Mouse (Mus musculus) liver, postnatal 0 days (tissue): ENCODE results near the gene Rtbdn. TPM values are rescaled to one million over a fixed set of nuclear protein-coding genes. Genes with fewer than 3 reads are reported as not detected.

Experiments used
- ATAC-seq: fragments of 200-750 bp; cut with Nextera tagmentation; 2 replicates; pipeline ENCODE4 v1.8.0; 2017; ENCODE audit warnings: mild to moderate bottlenecking, moderate library complexity
- DNase-seq: peaks from one replicate; pipeline ENCODE4 v3.0.0-alpha.2; 2016
- H3K27ac ChIP-seq: fragments of 300-500 bp; sonication (generic); 2 replicates; pipeline ENCODE4 v1.5.1; 2014; ENCODE audit warnings: antibody characterized with exemption, moderate library complexity, mild to moderate bottlenecking, low read depth
- H3K27me3 ChIP-seq: fragments of 300-500 bp; sonication (generic); 2 replicates; pipeline ENCODE4 v1.6.1; 2014; ENCODE audit warnings: low read length, control low read depth, mixed read lengths; ENCODE audit not compliant: insufficient read depth
- H3K36me3 ChIP-seq: fragments of 300-500 bp; sonication (generic); replicated peaks from 2 replicates; pipeline ENCODE4 v1.6.1; 2014; ENCODE audit warnings: mild to moderate bottlenecking, control low read depth, low read length, moderate library complexity, mixed read lengths; ENCODE audit not compliant: insufficient read depth
- H3K4me1 ChIP-seq: fragments of 300-500 bp; sonication (generic); 2 replicates; pipeline ENCODE4 v1.6.1; 2014; ENCODE audit warnings: antibody characterized with exemption, mild to moderate bottlenecking, control low read depth; ENCODE audit not compliant: insufficient read depth
- H3K4me2 ChIP-seq: fragments of 300-500 bp; sonication (generic); 2 replicates; pipeline ENCODE4 v1.6.1; 2014; ENCODE audit warnings: low read depth, mild to moderate bottlenecking, low read length, moderate library complexity, mixed read lengths
- H3K4me3 ChIP-seq: fragments of 300-500 bp; sonication (generic); 2 replicates; pipeline ENCODE4 v1.5.1; 2014; ENCODE audit warnings: low read depth, low read length
- H3K9ac ChIP-seq: fragments of 300-500 bp; sonication (generic); replicated peaks from 2 replicates; pipeline ENCODE4 v1.6.1; 2014; ENCODE audit warnings: mild to moderate bottlenecking, moderate library complexity
- H3K9me3 ChIP-seq: fragments of 300-500 bp; sonication (generic); 2 replicates; pipeline ENCODE4 v1.6.1; 2016; ENCODE audit warnings: mild to moderate bottlenecking, control low read depth, low read length, mixed read lengths
- CTCF ChIP-seq: sonication (generic); IDR thresholded peaks from 2 replicates; pipeline ENCODE4 v1.5.1; 2016; ENCODE audit warnings: antibody characterized with exemption, low read depth
- EP300 ChIP-seq: IDR thresholded peaks from 2 replicates; pipeline ENCODE4 v1.6.1; 2016; ENCODE audit warnings: antibody characterized with exemption, low read depth, mild to moderate bottlenecking
- WGBS: fragments of 180-500 bp; shearing (Covaris S2); extraction: QIAGEN DNeasy Blood & Tissue Kit; methylation state at CpG from one replicate; pipeline ENCODE4 v1.1.7; 2014; ENCODE audit not compliant: insufficient replicate concordance; 5-methylcytosine and 5-hydroxymethylcytosine counted together
- polyA plus RNA-seq: library from polyadenylated mRNA; unstranded; fragments of >200 nt; fragmentation: Nextera tagmentation; extraction: Ambion mirVana; gene quantifications from 2 replicates; pipeline ENCODE4 v1.2.1, GENCODE M21; 2015

Gene Rtbdn
- polyA plus RNA-seq, 1 experiment from 2014 or later, result not detected

GRCm38 (mm10) chr8:84989311-84989731 lies 42.5 kb downstream of the Rtbdn start:
- WGBS, result 10% methylated on average over 15 of the region's 15 CpGs
- no peak for TF ChIP-seq CTCF
- TF ChIP-seq EP300, result no peak
- Histone ChIP-seq H3K4me3 (peak overlapping the region; percentile 63), H3K9me3 (no peaks in the 10 kb centered on the region), H3K27me3 (no peaks in the 10 kb centered on the region), H3K4me2 (peak overlapping the region; percentile 97), H3K36me3 (no peaks in the 10 kb centered on the region), H3K9ac (peak overlapping the region; percentile 82), H3K27ac (peak overlapping the region; percentile 96), H3K4me1 (peaks cover 42% of the 10 kb centered on the region)
- peak; percentile 16 for ATAC-seq
- peak; percentile 76 for DNase-seq

- DNase-seq (peak; percentile 94), ATAC-seq (peak; percentile 70)
- peak; percentile 95 for TF ChIP-seq CTCF
- peak; percentile 36; the same call in 1 of the 2 replicates for TF ChIP-seq EP300
- peak overlapping the region; percentile 96 for H3K27ac ChIP-seq
- H3K4me2 ChIP-seq, result peak overlapping the region; percentile 97
- no peaks in the 10 kb centered on the region for H3K27me3 ChIP-seq
- no peaks in the 10 kb centered on the region for H3K36me3 ChIP-seq
- H3K9ac ChIP-seq, result peak overlapping the region; percentile 82
- H3K4me3 ChIP-seq, result peak overlapping the region; percentile 63
- H3K4me1 ChIP-seq, result peaks cover 37% of the 10 kb centered on the region
- no peaks in the 10 kb centered on the region for H3K9me3 ChIP-seq
- WGBS, result 0% methylated on average over 15 of the region's 15 CpGs
Observed at GRCm38 (mm10) chr8:84989810-84990209, 43.0 kb downstream of the Rtbdn start.

GRCm38 (mm10) chr8:84990349-84990748 lies 43.6 kb downstream of the Rtbdn start, which contains the start of gene Hook2:
Hook2 (plus strand) TSS chr8:84990603.
- peak; percentile 85 for ATAC-seq
- no peaks in the 10 kb centered on the region for H3K36me3 ChIP-seq
- H3K4me3 ChIP-seq, result peak within 1 kb of the TSS; percentile 63
- H3K4me2 ChIP-seq, result peak within 1 kb of the TSS; percentile 97
- DNase-seq, result peak; percentile 99
- H3K9me3 ChIP-seq, result no peaks in the 10 kb centered on the region
- H3K4me1 ChIP-seq, result peaks cover 32% of the 10 kb centered on the region
- H3K27me3 ChIP-seq, result no peaks in the 10 kb centered on the region
- no peak; the same call in 1 of the 2 replicates for TF ChIP-seq EP300
- TF ChIP-seq CTCF, result peak; percentile 100
- WGBS, result under 1% methylated on average over 25 of the region's 28 CpGs
- peak within 1 kb of the TSS; percentile 82 for H3K9ac ChIP-seq
- peak within 1 kb of the TSS; percentile 96 for H3K27ac ChIP-seq

- no peaks in the 10 kb centered on the region for H3K27me3 ChIP-seq
- peak overlapping the region; percentile 96 for H3K27ac ChIP-seq
- no peaks in the 10 kb centered on the region for H3K36me3 ChIP-seq
- peak; percentile 62 for ATAC-seq
- peak overlapping the region; percentile 63 for H3K4me3 ChIP-seq
- peak; percentile 85 for DNase-seq
- WGBS, result 4% methylated on average over 15 of the region's 15 CpGs
- H3K4me2 ChIP-seq, result peak overlapping the region; percentile 97
- peak overlapping the region; percentile 82 for H3K9ac ChIP-seq
- H3K4me1 ChIP-seq, result peaks cover 27% of the 10 kb centered on the region
- no peaks in the 10 kb centered on the region for H3K9me3 ChIP-seq
- no peak for TF ChIP-seq CTCF
- TF ChIP-seq EP300, result no peak
Observed at GRCm38 (mm10) chr8:84990836-84991235, 44.0 kb downstream of the Rtbdn start.

GRCm38 (mm10) chr8:84994375-84994774 lies 47.6 kb downstream of the Rtbdn start:
- no peak for ATAC-seq

GRCm38 (mm10) chr8:84995680-84996079 lies 48.9 kb downstream of the Rtbdn start:
- DNase-seq (no peak), ATAC-seq (no peak)
- Histone ChIP-seq H3K27ac (no peak overlapping the region), H3K4me3 (no peak overlapping the region), H3K4me2 (no peak overlapping the region), H3K36me3 (0 out of 2 replicates have a peak, but pooled peaks cover 7% of the 10 kb centered on the region), H3K9ac (no peak overlapping the region), H3K27me3 (no peaks in the 10 kb centered on the region), H3K4me1 (peaks cover 13% of the 10 kb centered on the region), H3K9me3 (no peaks in the 10 kb centered on the region)
- TF ChIP-seq CTCF (no peak), EP300 (no peak)
- WGBS, result 73% methylated on average over 25 of the region's 25 CpGs

More at GRCm38 (mm10) chr8:84994375-84994774, 47.6 kb downstream of the Rtbdn start:
- 90% methylated on average over 9 of the region's 9 CpGs for WGBS
- Histone ChIP-seq H3K9ac (no peak overlapping the region), H3K4me2 (no peak overlapping the region), H3K9me3 (no peaks in the 10 kb centered on the region), H3K27me3 (no peaks in the 10 kb centered on the region), H3K4me3 (no peak overlapping the region), H3K27ac (no peak overlapping the region), H3K36me3 (0 out of 2 replicates have a peak, but pooled peaks cover 7% of the 10 kb centered on the region), H3K4me1 (peaks cover 16% of the 10 kb centered on the region)
- no peak for DNase-seq
- TF ChIP-seq CTCF (no peak), EP300 (no peak)
